Mouse (Mus musculus): ENCODE measurements around the gene Prkar2b. TPM values are rescaled to one million over a fixed set of nuclear protein-coding genes. Genes with fewer than 3 reads are reported as not detected.

The Prkar2b gene
- total and polyA plus RNA-seq, 2 experiments from 2014 or later: 132 to 182 TPM

DNA sequence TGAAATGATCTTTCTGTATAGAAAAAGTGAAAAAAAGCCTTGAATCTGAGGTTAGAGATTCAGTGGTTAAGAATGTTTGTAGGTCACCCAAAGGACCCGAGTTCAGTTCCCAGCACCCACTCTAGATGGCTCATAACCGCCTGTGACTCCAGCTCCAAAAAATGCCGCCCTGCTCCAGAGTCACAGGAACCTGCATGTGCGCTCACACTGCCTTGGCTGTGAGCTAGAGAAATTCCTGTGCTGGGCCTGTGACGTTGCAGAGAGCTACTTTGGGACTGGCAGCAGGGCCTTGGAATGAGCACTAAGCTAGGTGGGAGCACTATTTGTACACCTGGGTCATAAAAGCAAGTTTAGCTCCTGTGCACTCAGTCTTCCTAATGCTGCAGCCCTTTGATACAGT lies 144.4 kb downstream of the Prkar2b start:
- WGBS: 97% methylated on average over 5 of the region's 5 CpGs
- TF ChIP-seq CTCF (IDR thresholded peaks at IDR 0.05): no peak
- no peaks in the 10 kb centered on the region for H3K4me1 ChIP-seq (ENCODE audit: insufficient read depth, low read length)

DNA sequence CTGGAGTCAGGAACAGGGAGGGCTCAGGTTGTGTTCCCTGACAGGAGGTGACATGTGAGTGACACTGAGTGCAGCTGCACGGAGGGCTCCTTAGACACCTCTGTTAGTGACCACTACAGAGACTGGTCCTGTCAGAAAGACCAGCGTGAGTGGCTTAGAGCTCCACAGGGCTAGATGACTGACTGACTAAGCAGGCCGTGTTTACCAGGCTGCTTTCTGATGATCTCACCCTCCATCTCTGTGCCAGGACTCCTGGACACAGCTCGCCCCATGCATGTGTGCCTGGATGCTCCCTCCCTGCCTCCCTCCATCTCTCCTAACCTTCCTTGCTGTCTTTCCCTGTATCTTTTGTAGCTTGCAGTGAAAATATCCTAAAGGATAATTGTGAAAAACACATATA lies 147.5 kb downstream of the Prkar2b start:
- H3K27ac ChIP-seq (ENCODE audit: low read depth, low read length): no peak overlapping the region
- no peak for TF ChIP-seq CTCF (IDR thresholded peaks at IDR 0.05)
- H3K4me2 ChIP-seq (ENCODE audit: low read depth, low read length, poor library complexity, severe bottlenecking): no peak overlapping the region
- DNase-seq (ENCODE audit: low spot score): no peak
- H3K27me3 ChIP-seq (ENCODE audit: insufficient read depth, low read length): no peaks in the 10 kb centered on the region
- no peaks in the 10 kb centered on the region for H3K36me3 ChIP-seq (ENCODE audit: insufficient read depth, low read length)
- no peaks in the 10 kb centered on the region for H3K4me1 ChIP-seq (ENCODE audit: insufficient read depth, low read length)
- H3K4me3 ChIP-seq (ENCODE audit: low read depth, low read length): no peak overlapping the region
- 69% methylated on average over 4 of the region's 4 CpGs for WGBS
- no peaks in the 10 kb centered on the region for H3K9me3 ChIP-seq (ENCODE audit: low read length)
- no peak for ATAC-seq (ENCODE audit: low FRiP score)
- H3K9ac ChIP-seq (replicated peaks; ENCODE audit: low read length, poor library complexity, severe bottlenecking): no peak overlapping the region

More for the DNA sequence above, 144.4 kb downstream of the Prkar2b start:
- Histone ChIP-seq H3K4me3 (ENCODE audit: low read depth, low read length) (no peak overlapping the region), H3K27ac (ENCODE audit: low read depth, low read length) (no peak overlapping the region), H3K9ac (replicated peaks; ENCODE audit: low read length, poor library complexity, severe bottlenecking) (no peak overlapping the region), H3K4me2 (ENCODE audit: low read depth, low read length, poor library complexity, severe bottlenecking) (no peak overlapping the region), H3K27me3 (ENCODE audit: insufficient read depth, low read length) (no peaks in the 10 kb centered on the region), H3K9me3 (ENCODE audit: low read length) (no peaks in the 10 kb centered on the region), H3K36me3 (ENCODE audit: insufficient read depth, low read length) (peaks cover 3% of the 10 kb centered on the region; the same call in 1 of the 2 replicates)
- DNase-seq (ENCODE audit: low spot score) (no peak), ATAC-seq (ENCODE audit: low FRiP score) (no peak)

GRCm38 (mm10) chr12:31912966-31913551 lies 148.0 kb downstream of the Prkar2b start:
- TF ChIP-seq CTCF (IDR thresholded peaks at IDR 0.05): no peak
- Histone ChIP-seq H3K4me3 (ENCODE audit: low read depth, low read length) (no peak overlapping the region), H3K9me3 (ENCODE audit: low read length) (no peaks in the 10 kb centered on the region), H3K36me3 (ENCODE audit: insufficient read depth, low read length) (no peaks in the 10 kb centered on the region), H3K27ac (ENCODE audit: low read depth, low read length) (no peak overlapping the region), H3K4me1 (ENCODE audit: insufficient read depth, low read length) (no peaks in the 10 kb centered on the region), H3K4me2 (ENCODE audit: low read depth, low read length, poor library complexity, severe bottlenecking) (no peak overlapping the region), H3K9ac (replicated peaks; ENCODE audit: low read length, poor library complexity, severe bottlenecking) (no peak overlapping the region), H3K27me3 (ENCODE audit: insufficient read depth, low read length) (no peaks in the 10 kb centered on the region)
- no peak for DNase-seq (ENCODE audit: low spot score)
- WGBS: 84% methylated on average over 6 of the region's 6 CpGs
- ATAC-seq (ENCODE audit: low FRiP score): no peak

Other genes starting within 250 kb of the Prkar2b start
- 34.4 and 39.8 TPM in 2 replicates for gene Hbp1, start 110.8 kb downstream of the Prkar2b start, total RNA-seq (2014; rRNA removed)
- gene Hbp1, start 110.8 kb downstream of the Prkar2b start, polyA plus RNA-seq (2015; fragmentation: Nextera tagmentation; extraction: Ambion mirVana): 25.4 and 25.6 TPM in 2 replicates
- gene Pik3cg, start 147.4 kb upstream of the Prkar2b start, total RNA-seq (2014; rRNA removed): 1.9 and 3.0 TPM in 2 replicates
- gene Pik3cg, start 147.4 kb upstream of the Prkar2b start, polyA plus RNA-seq (2015; fragmentation: Nextera tagmentation; extraction: Ambion mirVana): 0.78 and 0.86 TPM in 2 replicates

Data from midbrain, postnatal 0 days (tissue).